Mouse (Mus musculus) embryonic facial prominence, embryonic 15.5 days (tissue): Measurements from ENCODE around the gene Tgif2. TPM values are rescaled to one million over a fixed set of nuclear protein-coding genes. Genes with fewer than 3 reads are reported as not detected.

Experiments
- ATAC-seq: fragments of 200-750 bp; cut with Nextera tagmentation; 2 replicates; pipeline ENCODE4 v1.8.0; 2017; ENCODE audit warnings: low read depth, moderate TSS enrichment; ENCODE audit not compliant: insufficient number of reproducible peaks, low FRiP score, low TSS enrichment
- H3K27ac ChIP-seq: fragments of 300-500 bp; sonication (generic); replicated peaks from 2 replicates; pipeline ENCODE4 v1.5.1; 2015; ENCODE audit warnings: mild to moderate bottlenecking, inconsistent platforms
- H3K27me3 ChIP-seq: fragments of 300-500 bp; sonication (generic); 2 replicates; pipeline ENCODE4 v1.6.1; 2015; ENCODE audit warnings: inconsistent platforms
- H3K36me3 ChIP-seq: fragments of 300-500 bp; sonication (generic); 2 replicates; pipeline ENCODE4 v1.6.1; 2015; ENCODE audit warnings: mild to moderate bottlenecking, inconsistent platforms
- H3K4me1 ChIP-seq: fragments of 300-500 bp; sonication (generic); 2 replicates; pipeline ENCODE4 v1.6.1; 2015; ENCODE audit warnings: inconsistent platforms
- H3K4me2 ChIP-seq: fragments of 300-500 bp; sonication (generic); replicated peaks from 2 replicates; pipeline ENCODE4 v1.6.1; 2015; ENCODE audit warnings: mild to moderate bottlenecking, inconsistent platforms
- H3K4me3 ChIP-seq: fragments of 300-500 bp; sonication (generic); replicated peaks from 2 replicates; pipeline ENCODE4 v1.5.1; 2015; ENCODE audit warnings: mild to moderate bottlenecking, inconsistent platforms
- H3K9ac ChIP-seq: fragments of 300-500 bp; sonication (generic); 2 replicates; pipeline ENCODE4 v1.6.1; 2015; ENCODE audit warnings: inconsistent platforms
- H3K9me3 ChIP-seq: fragments of 300-500 bp; sonication (generic); replicated peaks from 2 replicates; pipeline ENCODE4 v1.6.1; 2016; ENCODE audit warnings: inconsistent platforms
- WGBS: fragments of 180-500 bp; shearing (Covaris S2); methylation state at CpG from one replicate; pipeline ENCODE4 v1.1.7; 2015; 5-methylcytosine and 5-hydroxymethylcytosine counted together
- polyA plus RNA-seq: library from polyadenylated mRNA; unstranded; fragments of >200 nt; fragmentation: Nextera tagmentation; extraction: Ambion mirVana; gene quantifications from 2 replicates; pipeline ENCODE4 v1.2.1, GENCODE M21; 2015

Gene Tgif2
- polyA plus RNA-seq, 1 experiment from 2014 or later, result 51.1 TPM

- peak overlapping the region; percentile 69 for H3K4me2 ChIP-seq
- peak overlapping the region; percentile 78 for H3K9ac ChIP-seq
- peaks cover 21% of the 10 kb centered on the region for H3K36me3 ChIP-seq
- ATAC-seq, result no peak
- H3K4me3 ChIP-seq, result peak overlapping the region; percentile 80
- 0% methylated on average over 19 of the region's 19 CpGs for WGBS
- H3K27me3 ChIP-seq, result no peaks in the 10 kb centered on the region
- no peaks in the 10 kb centered on the region for H3K9me3 ChIP-seq
- H3K27ac ChIP-seq, result peak overlapping the region; percentile 97
- peaks cover 34% of the 10 kb centered on the region for H3K4me1 ChIP-seq
Observed at GRCm38 (mm10) chr2:156862041-156862717, 22.4 kb downstream of the Tgif2 start.

- Histone ChIP-seq H3K4me1 (peaks cover 34% of the 10 kb centered on the region), H3K27ac (peak within 1 kb of the TSS; percentile 97), H3K9ac (peak within 1 kb of the TSS; percentile 99), H3K27me3 (no peaks in the 10 kb centered on the region), H3K4me3 (peak within 1 kb of the TSS; percentile 80), H3K36me3 (peaks cover 24% of the 10 kb centered on the region), H3K4me2 (peak within 1 kb of the TSS; percentile 69), H3K9me3 (no peaks in the 10 kb centered on the region)
- WGBS, result under 1% methylated on average over 97 of the region's 98 CpGs
- peak; percentile 97 for ATAC-seq
Observed at GRCm38 (mm10) chr2:156862772-156863486, 23.1 kb downstream of the Tgif2 start, which contains the start of gene Rab5if. Gene Rab5if (plus strand): TSS chr2:156863128.

GRCm38 (mm10) chr2:156863487-156864160 lies 23.8 kb downstream of the Tgif2 start:
- Histone ChIP-seq H3K4me1 (peaks cover 27% of the 10 kb centered on the region), H3K4me2 (peak overlapping the region; percentile 69), H3K27ac (peak overlapping the region; percentile 86), H3K4me3 (peak overlapping the region; percentile 80), H3K36me3 (peaks cover 29% of the 10 kb centered on the region), H3K9ac (peak overlapping the region; percentile 99), H3K9me3 (no peaks in the 10 kb centered on the region), H3K27me3 (no peaks in the 10 kb centered on the region)
- WGBS, result 1% methylated on average over 28 of the region's 28 CpGs
- ATAC-seq, result no peak

- H3K9ac ChIP-seq, result no peak overlapping the region
- ATAC-seq, result no peak
- peaks cover 37% of the 10 kb centered on the region for H3K36me3 ChIP-seq
- WGBS, result 76% methylated on average over 3 of the region's 3 CpGs
- no peaks in the 10 kb centered on the region for H3K9me3 ChIP-seq
- H3K4me2 ChIP-seq, result peak overlapping the region; percentile 69; the same call in 1 of the 2 replicates
- peak overlapping the region; percentile 80 for H3K4me3 ChIP-seq
- H3K27ac ChIP-seq, result no peak overlapping the region
- H3K4me1 ChIP-seq, result peaks cover 22% of the 10 kb centered on the region
- H3K27me3 ChIP-seq, result no peaks in the 10 kb centered on the region
Observed at GRCm38 (mm10) chr2:156864481-156864880, 24.7 kb downstream of the Tgif2 start.

GRCm38 (mm10) chr2:156868994-156869393 lies 29.2 kb downstream of the Tgif2 start:
- no peak for ATAC-seq
- WGBS, result 81% methylated on average over 8 of the region's 8 CpGs
- Histone ChIP-seq H3K4me1 (peaks cover 10% of the 10 kb centered on the region), H3K36me3 (peaks cover 78% of the 10 kb centered on the region), H3K9ac (no peak overlapping the region), H3K27me3 (no peaks in the 10 kb centered on the region), H3K4me2 (no peak overlapping the region), H3K27ac (no peak overlapping the region), H3K4me3 (no peak overlapping the region), H3K9me3 (no peaks in the 10 kb centered on the region)

- Histone ChIP-seq H3K4me2 (no peak overlapping the region), H3K9me3 (no peaks in the 10 kb centered on the region), H3K9ac (no peak overlapping the region), H3K27ac (no peak overlapping the region), H3K36me3 (peaks cover 83% of the 10 kb centered on the region), H3K27me3 (no peaks in the 10 kb centered on the region), H3K4me3 (no peak overlapping the region), H3K4me1 (peaks cover 4% of the 10 kb centered on the region)
- no peak for ATAC-seq
- 90% methylated on average over 7 of the region's 7 CpGs for WGBS
Observed at GRCm38 (mm10) chr2:156869554-156869953, 29.7 kb downstream of the Tgif2 start.

GRCm38 (mm10) chr2:156870519-156870918 lies 30.7 kb downstream of the Tgif2 start:
- 37% methylated on average over 6 of the region's 6 CpGs for WGBS
- no peak for ATAC-seq
- no peak overlapping the region for H3K4me3 ChIP-seq
- no peaks in the 10 kb centered on the region for H3K9me3 ChIP-seq
- H3K9ac ChIP-seq, result no peak overlapping the region
- H3K4me2 ChIP-seq, result no peak overlapping the region
- H3K36me3 ChIP-seq, result peaks cover 83% of the 10 kb centered on the region
- H3K27me3 ChIP-seq, result no peaks in the 10 kb centered on the region
- no peak overlapping the region for H3K27ac ChIP-seq
- peaks cover 2% of the 10 kb centered on the region; the same call in 1 of the 2 replicates for H3K4me1 ChIP-seq

- WGBS, result 29% methylated on average over 5 of the region's 5 CpGs
- no peak overlapping the region for H3K27ac ChIP-seq
- no peak overlapping the region for H3K4me3 ChIP-seq
- H3K4me1 ChIP-seq, result no peaks in the 10 kb centered on the region
- no peak overlapping the region for H3K9ac ChIP-seq
- no peaks in the 10 kb centered on the region for H3K27me3 ChIP-seq
- H3K36me3 ChIP-seq, result peaks cover 59% of the 10 kb centered on the region
- H3K9me3 ChIP-seq, result no peaks in the 10 kb centered on the region
- 0 out of 2 replicates have a peak, but pooled peaks have one; percentile 40 for ATAC-seq
- no peak overlapping the region for H3K4me2 ChIP-seq
Observed at GRCm38 (mm10) chr2:156873629-156874028, 33.8 kb downstream of the Tgif2 start.

- Histone ChIP-seq H3K4me2 (no peak overlapping the region), H3K4me3 (no peak overlapping the region), H3K9ac (no peak overlapping the region), H3K27me3 (no peaks in the 10 kb centered on the region), H3K9me3 (no peaks in the 10 kb centered on the region), H3K36me3 (peaks cover 54% of the 10 kb centered on the region), H3K4me1 (no peaks in the 10 kb centered on the region), H3K27ac (no peak overlapping the region)
- ATAC-seq, result no peak
- 87% methylated on average over 8 of the region's 8 CpGs for WGBS
Observed at GRCm38 (mm10) chr2:156874047-156874759, 34.4 kb downstream of the Tgif2 start.

- 91% methylated on average over 4 of the region's 4 CpGs for WGBS
- ATAC-seq, result no peak
- Histone ChIP-seq H3K27me3 (no peaks in the 10 kb centered on the region), H3K9ac (no peak overlapping the region), H3K4me2 (no peak overlapping the region), H3K9me3 (no peaks in the 10 kb centered on the region), H3K27ac (no peak overlapping the region), H3K36me3 (peaks cover 48% of the 10 kb centered on the region), H3K4me1 (no peaks in the 10 kb centered on the region), H3K4me3 (no peak overlapping the region)
Observed at GRCm38 (mm10) chr2:156874760-156875510, 35.1 kb downstream of the Tgif2 start.
